Mouse (Mus musculus) spleen, adult 2 months (tissue): ENCODE data around the gene Psmg1.

ENCODE experiments used
- CTCF ChIP-seq: fragments of 200-500 bp; IDR thresholded peaks from 2 replicates; pipeline ENCODE4 v1.5.1; 2011; ENCODE audit warnings: mild to moderate bottlenecking, inconsistent platforms; ENCODE audit not compliant: insufficient read depth, insufficient read length, insufficient replicate concordance; ENCODE audit errors: extremely low read depth
- POLR2A ChIP-seq: fragments of 200-500 bp; IDR thresholded peaks from 2 replicates; pipeline ENCODE4 v1.6.1; 2011; ENCODE audit warnings: low read depth, low read length, inconsistent platforms

DNA sequence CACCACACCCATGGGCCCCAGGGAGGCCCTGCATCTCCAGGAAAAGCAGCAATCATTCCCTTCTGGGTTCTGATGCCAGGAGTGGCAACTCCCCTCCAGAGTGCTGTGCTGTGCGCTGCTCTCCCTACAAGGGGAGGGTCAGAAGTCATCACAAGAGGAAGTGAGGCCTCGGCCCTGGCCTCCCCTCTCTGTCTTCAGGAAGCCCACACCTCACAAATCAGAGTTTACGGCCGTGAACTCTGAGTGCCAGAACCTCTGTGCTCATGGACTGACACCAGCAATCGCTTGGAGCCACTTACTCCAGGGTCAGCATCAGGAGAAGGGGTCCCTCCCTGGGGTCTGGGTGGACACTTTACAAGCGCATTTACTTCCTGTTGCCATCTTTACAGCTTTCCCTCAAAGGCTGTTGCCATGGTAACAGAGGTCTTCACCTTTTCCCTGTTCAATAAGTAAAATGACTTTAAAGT, 55.2 kb downstream of the Psmg1 start:
- no peak for TF ChIP-seq CTCF
- TF ChIP-seq POLR2A: no peak
